Comparison of ENCODE assay signal across 9 mouse cellular contexts in the genomic region with DNA sequence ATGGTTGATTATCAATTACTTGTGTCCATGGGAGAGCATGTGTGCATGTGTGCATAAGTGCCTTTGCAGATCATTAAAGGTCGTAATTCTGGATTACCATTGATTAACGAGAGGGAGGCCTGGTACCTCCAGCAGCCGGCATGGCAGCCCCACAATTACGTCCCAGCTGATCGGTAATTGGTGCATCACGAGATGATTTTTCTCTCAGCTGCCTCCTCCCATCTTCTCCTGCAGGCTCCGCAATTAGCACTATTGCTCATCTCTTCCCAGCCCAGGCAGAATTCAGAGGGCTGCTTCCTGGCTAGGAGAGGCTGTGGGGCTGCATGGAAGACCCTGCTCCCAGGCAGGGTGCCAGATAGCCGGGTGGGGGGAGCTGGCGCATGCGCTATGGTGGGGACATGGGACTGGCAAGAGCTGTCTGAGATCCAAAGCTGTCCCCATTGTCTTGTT. TPM values are rescaled to one million over a fixed set of nuclear protein-coding genes. Genes with fewer than 3 reads are reported as not detected.
DNase-seq lines count a peak whose midpoint lies in the region; ATAC-seq and TF ChIP-seq lines count a peak whose summit lies in the region.
"Had no signal": no experiment of that assay in that cellular context is flagged by ENCODE, and none has a peak within 500 bp of the region (broad histone marks: within the 10 kb centered on the region; RNA-seq: fewer than 3 reads in every experiment).

No protein-coding gene starts in this region.

- peaks cover 45% of the 10 kb centered on the region for H3K4me1 ChIP-seq in hindbrain, embryonic 15.5 days (replicated peaks)
- peaks cover 29% of the 10 kb centered on the region for H3K4me1 ChIP-seq in midbrain, embryonic 14.5 days (ENCODE audit: control insufficient read depth, insufficient read depth, low read length)
- H3K4me1 ChIP-seq in kidney, adult 2 months (ENCODE audit: control insufficient read depth, insufficient read depth, low read length), result no peaks in the 10 kb centered on the region; the same call in 1 of the 2 replicates

- DNase-seq in adrenal gland, postnatal 25 days, result peak; percentile 33
- no peak for DNase-seq in adrenal gland, postnatal 36 days
- peak; percentile 82 for DNase-seq in ZHBTc4 (ENCODE audit: low read depth, low spot score)
- peak; percentile 89 for DNase-seq in midbrain, embryonic 14.5 days
- no peak for DNase-seq in urinary bladder, adult 18-20 months (ENCODE audit: low spot score in 2 of 2)
- DNase-seq in adipocyte (ENCODE audit: low spot score), result no peak
- no peak for DNase-seq in kidney, adult 2 months
- DNase-seq: liver, embryonic 13.5 days had no signal

- no peak for TF ChIP-seq POLR2A in kidney, adult 2 months (IDR thresholded peaks at IDR 0.05; ENCODE audit: low read depth, low read length)

- no peaks in the 10 kb centered on the region for H3K9me3 ChIP-seq in hindbrain, embryonic 15.5 days
- H3K9me3 ChIP-seq in midbrain, embryonic 14.5 days (ENCODE audit: control insufficient read depth, low read length), result no peaks in the 10 kb centered on the region
- H3K9me3 ChIP-seq: liver, embryonic 13.5 days had no signal

- no peak overlapping the region for H3K4me3 ChIP-seq in hindbrain, embryonic 15.5 days
- H3K4me3 ChIP-seq in midbrain, embryonic 14.5 days (replicated peaks; ENCODE audit: low read depth, low read length), result no peak overlapping the region
- no peak overlapping the region for H3K4me3 ChIP-seq in kidney, adult 2 months (ENCODE audit: insufficient read depth, low read depth, low read length)
- H3K4me3 ChIP-seq: liver, embryonic 13.5 days had no signal

- peak; percentile 85 for ATAC-seq in hindbrain, embryonic 15.5 days (ENCODE audit: low FRiP score, low read depth)
- ATAC-seq in midbrain, embryonic 14.5 days (ENCODE audit: low FRiP score, low TSS enrichment), result peak; percentile 76

- H3K27me3 ChIP-seq in hindbrain, embryonic 15.5 days, result no peaks in the 10 kb centered on the region
- no peaks in the 10 kb centered on the region for H3K27me3 ChIP-seq in midbrain, embryonic 14.5 days (ENCODE audit: control insufficient read depth, insufficient read depth, low read length)
- H3K27me3 ChIP-seq in kidney, adult 2 months (replicated peaks; ENCODE audit: control insufficient read depth, insufficient read depth, low read length), result no peaks in the 10 kb centered on the region

- peak overlapping the region; percentile 18 for H3K4me2 ChIP-seq in hindbrain, embryonic 15.5 days
- peak overlapping the region; percentile 0; the same call in 1 of the 2 replicates for H3K4me2 ChIP-seq in midbrain, embryonic 14.5 days (ENCODE audit: low read length)
- H3K4me2 ChIP-seq: liver, embryonic 13.5 days had no signal

- TF ChIP-seq CTCF in kidney, adult 2 months (conservative IDR thresholded peaks at IDR 0.05; ENCODE audit: insufficient read depth, insufficient read length, low read depth, low read length), result no peak

- H3K27ac ChIP-seq in hindbrain, embryonic 15.5 days (replicated peaks), result peak overlapping the region; percentile 84
- H3K27ac ChIP-seq in midbrain, embryonic 14.5 days (replicated peaks; ENCODE audit: low read depth, low read length), result peak overlapping the region; percentile 90
- H3K27ac ChIP-seq in kidney, adult 2 months (ENCODE audit: insufficient read depth, low read depth, low read length), result no peak overlapping the region
- H3K27ac ChIP-seq: liver, embryonic 13.5 days had no signal

- H3K36me3 ChIP-seq in hindbrain, embryonic 15.5 days, result no peaks in the 10 kb centered on the region
- H3K36me3 ChIP-seq in midbrain, embryonic 14.5 days (ENCODE audit: control insufficient read depth, insufficient read depth, low read length), result no peaks in the 10 kb centered on the region
- no peaks in the 10 kb centered on the region for H3K36me3 ChIP-seq in kidney, adult 2 months (ENCODE audit: control insufficient read depth, insufficient read depth, low read length)
- H3K36me3 ChIP-seq: liver, embryonic 13.5 days had no signal

- H3K9ac ChIP-seq in hindbrain, embryonic 15.5 days, result peak overlapping the region; percentile 24; the same call in 1 of the 2 replicates
- H3K9ac ChIP-seq in midbrain, embryonic 14.5 days (replicated peaks; ENCODE audit: low read length), result peak overlapping the region; percentile 46; the same call in 1 of the 2 replicates
- H3K9ac ChIP-seq: liver, embryonic 13.5 days had no signal

- WGBS in hindbrain, embryonic 15.5 days, result 9% methylated on average over 10 of the region's 10 CpGs
- WGBS in midbrain, embryonic 14.5 days, result 18% methylated on average over 10 of the region's 10 CpGs
- 74% methylated on average over 10 of the region's 10 CpGs for WGBS in kidney, adult 2 months

RNA-seq across cellular contexts. Expression of a gene that starts 26.9 kb away (rescaled TPM):
- total RNA-seq in adrenal gland, postnatal 25 days (2021), result 65.4 and 74.6 TPM in 2 replicates
- 10 to 100 TPM; 47.3 to 64.5 TPM for total RNA-seq in adrenal gland, postnatal 36 days (2021)
- 72.9 and 87.3 TPM in 2 replicates for polyA plus RNA-seq in hindbrain, embryonic 15.5 days (2015; fragmentation: Nextera tagmentation; extraction: Ambion mirVana)
- 71.6 and 80.2 TPM in 2 replicates for polyA plus RNA-seq in midbrain, embryonic 14.5 days (2014; fragmentation: Nextera tagmentation; extraction: Ambion mirVana)
- polyA plus RNA-seq in kidney, adult 2 months (2012; rRNA removed), result 22.0 and 27.8 TPM in 2 replicates

RNA-seq across cellular contexts. Expression of a gene that starts 35.3 kb away (rescaled TPM):
- total RNA-seq in adrenal gland, postnatal 25 days (2021), result 29.9 and 31.0 TPM in 2 replicates
- 10 to 100 TPM; 24.4 to 24.7 TPM for total RNA-seq in adrenal gland, postnatal 36 days (2021)
- 45.1 and 46.1 TPM in 2 replicates for polyA plus RNA-seq in hindbrain, embryonic 15.5 days (2015; fragmentation: Nextera tagmentation; extraction: Ambion mirVana)
- polyA plus RNA-seq in midbrain, embryonic 14.5 days (2014; fragmentation: Nextera tagmentation; extraction: Ambion mirVana), result 42.5 and 61.0 TPM in 2 replicates
- 28.8 and 34.2 TPM in 2 replicates for polyA plus RNA-seq in kidney, adult 2 months (2012; rRNA removed)

Comparison
In these comparisons a context has a peak if more than half of its experiments do, and no peak if none do; other contexts are left out.
1. DNase-seq: peak in adrenal gland, postnatal 25 days (single experiment), ZHBTc4 (single experiment) and midbrain, embryonic 14.5 days (single experiment); none in adrenal gland, postnatal 36 days (0 of 2), urinary bladder, adult 18-20 months (0 of 2), adipocyte (single experiment) and kidney, adult 2 months (single experiment).